Mouse (Mus musculus) urinary bladder, postnatal 4 days (tissue): ENCODE measurements around the gene Akr1cl.
"Not testable (repeated sequence)": the region's sequence is repeated elsewhere in the genome, so short reads cannot be mapped to it uniquely, and the experiment has no call there.

ENCODE experiments used
- DNase-seq, 2 experiments: peaks; one replicate each; pipeline ENCODE4 v3.0.0; 2021 to 2022; ENCODE audit warnings: low spot score in 2 of 2

The Akr1cl gene

GRCm38 (mm10) chr1:65032641-65033040 is at the start of gene Akr1cl:
Akr1cl (minus strand) TSS chr1:65032759.
- no peak for DNase-seq

- DNase-seq = no peak
These were observed 49.6 kb upstream of the Akr1cl start, which contains the start of gene Crygb for GRCm38 (mm10) chr1:65082188-65082587. Crygb (minus strand) TSS chr1:65082288.

- DNase-seq = no peak
These were observed 43.0 kb upstream of the Akr1cl start for GRCm38 (mm10) chr1:65075607-65076006.

- no peak for DNase-seq
These were observed 41.0 kb upstream of the Akr1cl start, which contains the start of gene Crygc for GRCm38 (mm10) chr1:65073589-65073988. Crygc (minus strand) TSS chr1:65073689.

GRCm38 (mm10) chr1:65067842-65068241 is 35.3 kb upstream of the Akr1cl start:
- no peak for DNase-seq

GRCm38 (mm10) chr1:65064201-65064600 is 31.6 kb upstream of the Akr1cl start:
- DNase-seq = no peak

- DNase-seq = no peak
These were observed 30.8 kb upstream of the Akr1cl start, which contains the start of gene Crygd for GRCm38 (mm10) chr1:65063352-65063751. Crygd (minus strand) TSS chr1:65063452.

- DNase-seq = no peak
These were observed 19.6 kb upstream of the Akr1cl start for GRCm38 (mm10) chr1:65052140-65052539.

GRCm38 (mm10) chr1:65051696-65052095 is 19.1 kb upstream of the Akr1cl start:
- no peak for DNase-seq

GRCm38 (mm10) chr1:65050952-65051351 is 18.4 kb upstream of the Akr1cl start, which contains the start of gene Cryge:
Cryge (minus strand) TSS chr1:65051149.
- DNase-seq = not testable (repeated sequence)

GRCm38 (mm10) chr1:65048781-65049180 is 16.2 kb upstream of the Akr1cl start:
- no peak for DNase-seq

- no peak for DNase-seq
These were observed 14.0 kb upstream of the Akr1cl start for GRCm38 (mm10) chr1:65046401-65047109.

GRCm38 (mm10) chr1:65043433-65043832 is 10.9 kb upstream of the Akr1cl start:
- no peak for DNase-seq

GRCm38 (mm10) chr1:65041837-65042236 is 9.3 kb upstream of the Akr1cl start:
- no peak for DNase-seq

GRCm38 (mm10) chr1:65040806-65041205 is 8.2 kb upstream of the Akr1cl start:
- peak in 1 of 2 experiments; percentile 70 for DNase-seq

GRCm38 (mm10) chr1:65039679-65040078 is 7.1 kb upstream of the Akr1cl start:
- no peak for DNase-seq

- no peak for DNase-seq
These were observed 5.0 kb upstream of the Akr1cl start for GRCm38 (mm10) chr1:65037542-65037941.

GRCm38 (mm10) chr1:65035513-65035912 is 3.0 kb upstream of the Akr1cl start:
- no peak for DNase-seq

- DNase-seq = no peak
These were observed 4.4 kb downstream of the Akr1cl start for GRCm38 (mm10) chr1:65028206-65028605.

GRCm38 (mm10) chr1:65012726-65013125 is 19.8 kb downstream of the Akr1cl start:
- no peak for DNase-seq

- peak in 1 of 2 experiments; percentile 28 for DNase-seq
These were observed 22.4 kb downstream of the Akr1cl start for GRCm38 (mm10) chr1:65010153-65010552.

GRCm38 (mm10) chr1:65005575-65005974 is 27.0 kb downstream of the Akr1cl start:
- no peak for DNase-seq

- DNase-seq = no peak
These were observed 28.0 kb downstream of the Akr1cl start for GRCm38 (mm10) chr1:65004526-65004925.
